Mouse (Mus musculus): Measurements from ENCODE around the gene Ckap5.

DNA sequence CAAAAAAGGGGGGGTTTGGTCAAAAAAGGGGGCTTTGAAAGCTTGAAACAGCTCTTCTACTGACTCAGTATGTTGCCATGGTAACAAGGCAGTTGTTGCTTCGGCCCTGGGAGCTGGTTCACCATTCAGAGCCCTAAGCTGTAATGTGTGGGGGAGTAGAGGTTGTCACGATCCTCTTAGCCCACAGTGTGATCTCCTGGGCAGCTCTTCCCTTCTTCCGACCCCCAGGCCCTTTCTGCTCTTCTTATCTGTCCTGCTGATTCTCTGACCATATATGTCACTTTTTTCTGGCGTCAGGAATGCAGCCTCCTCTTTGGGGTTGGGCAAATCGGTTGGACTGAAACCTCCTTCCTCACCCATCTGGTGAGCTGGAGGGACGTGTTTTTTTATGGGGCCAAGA, 126.3 kb downstream of the Ckap5 start:
- no peak for TF ChIP-seq CTCF (IDR thresholded peaks at IDR 0.05; ENCODE audit: low read depth)
- no peak for TF ChIP-seq EP300 (IDR thresholded peaks at IDR 0.05; ENCODE audit: low read depth)

Data from liver, embryonic 14.5 days (tissue).